Mouse (Mus musculus): ENCODE measurements around the gene Enox1.

- no peak for TF ChIP-seq CTCF (IDR thresholded peaks at IDR 0.05; ENCODE audit: control insufficient read depth, insufficient read depth, low read length)
- TF ChIP-seq POLR2A (IDR thresholded peaks at IDR 0.05; ENCODE audit: borderline replicate concordance, control insufficient read depth, low read depth, low read length) = no peak
Observed at GRCm38 (mm10) chr14:77636931-77637330, 480.4 kb downstream of the Enox1 start.
